Mouse (Mus musculus): Measurements from ENCODE around the gene Sema6d. TPM values are rescaled to one million over a fixed set of nuclear protein-coding genes. Genes with fewer than 3 reads are reported as not detected.
A peak's percentile ranks its signal among the peaks of the same experiment; 100 is the strongest.

The Sema6d gene
- polyA plus RNA-seq (2016; fragmentation: Nextera tagmentation; extraction: Ambion mirVana) = 8.3 and 8.7 TPM in 2 replicates

DNA sequence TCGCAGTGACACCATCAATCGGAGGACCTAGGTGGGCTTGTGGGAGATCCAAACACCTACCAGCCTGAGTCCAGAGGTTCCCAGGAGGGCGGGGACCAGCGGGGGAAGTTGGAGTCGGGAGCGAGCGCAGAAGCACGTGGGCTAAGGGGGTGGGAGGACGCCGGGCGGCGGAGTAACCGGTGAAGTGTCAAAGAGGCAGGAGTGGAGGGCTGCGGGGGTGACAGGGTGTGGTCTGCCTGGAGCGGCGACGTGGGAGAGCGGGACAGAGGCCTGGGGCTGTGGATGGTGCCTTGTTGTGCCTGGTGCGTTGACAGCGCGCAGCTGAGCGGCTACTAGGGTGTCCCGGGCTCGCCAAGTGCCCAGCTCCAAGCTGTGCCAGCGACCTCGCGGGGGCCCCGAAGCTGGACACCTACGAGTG lies at the start of gene Sema6d:
TSS of gene Sema6d (plus strand) at position 157 of the 418 bp plus-strand sequence.
- H3K9me3 ChIP-seq = no peaks in the 10 kb centered on the region
- H3K36me3 ChIP-seq (replicated peaks) = no peaks in the 10 kb centered on the region
- H3K4me1 ChIP-seq = peaks cover 14% of the 10 kb centered on the region
- WGBS = 2% methylated on average over 29 of the region's 29 CpGs
- H3K27me3 ChIP-seq (replicated peaks; ENCODE audit: low read depth, poor library complexity, severe bottlenecking) = peaks cover 63% of the 10 kb centered on the region
- H3K27ac ChIP-seq (replicated peaks) = no peak within 1 kb of the TSS
- H3K4me3 ChIP-seq = peak within 1 kb of the TSS; percentile 62
- DNase-seq (ENCODE audit: low spot score) = peak; percentile 50

DNA sequence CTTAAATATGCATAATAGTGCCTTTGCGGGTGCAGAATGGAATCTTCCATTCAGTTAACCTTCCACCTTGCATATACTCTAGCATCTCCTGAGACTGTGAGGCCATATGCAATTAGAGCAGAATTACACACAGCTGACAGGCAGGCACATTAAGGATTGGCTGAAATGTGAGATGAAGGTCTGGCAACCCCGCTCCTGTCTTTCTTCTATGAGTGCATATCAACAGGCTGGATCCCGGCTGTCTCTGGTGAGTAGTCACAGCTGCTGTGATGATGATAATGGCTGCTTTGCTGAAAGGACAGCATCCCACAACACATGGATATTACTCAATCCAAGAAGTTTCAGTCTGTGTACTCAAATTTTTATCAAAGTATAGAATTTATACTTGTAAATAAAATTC lies 29.9 kb upstream of the Sema6d start:
- 71% methylated on average over 3 of the region's 3 CpGs for WGBS
- peak; percentile 8 for DNase-seq (ENCODE audit: low spot score)
- Histone ChIP-seq H3K4me3 (no peak overlapping the region), H3K27me3 (replicated peaks; ENCODE audit: low read depth, poor library complexity, severe bottlenecking) (no peaks in the 10 kb centered on the region), H3K27ac (replicated peaks) (no peak overlapping the region), H3K4me1 (no peaks in the 10 kb centered on the region), H3K36me3 (replicated peaks) (no peaks in the 10 kb centered on the region), H3K9me3 (no peaks in the 10 kb centered on the region)

DNA sequence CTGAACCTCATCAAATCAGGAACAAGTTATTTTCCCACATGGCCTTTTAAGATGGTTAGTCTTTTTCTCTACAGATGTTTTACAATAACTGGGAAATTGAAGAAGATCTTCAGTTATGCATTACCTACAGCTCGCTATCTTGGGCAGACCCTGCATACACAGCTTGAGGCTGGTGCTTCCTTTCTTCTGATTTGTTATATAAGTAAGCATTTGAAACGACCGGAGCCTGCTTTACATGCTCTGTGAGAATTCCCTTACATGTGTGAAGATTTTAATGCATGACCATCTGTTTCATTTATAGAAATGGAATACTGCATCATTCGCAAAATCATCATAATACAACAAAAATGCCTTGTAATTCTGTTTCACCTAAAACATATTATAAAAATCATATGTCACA lies 21.4 kb upstream of the Sema6d start:
- 92% methylated on average over 4 of the region's 4 CpGs for WGBS
- H3K9me3 ChIP-seq = no peaks in the 10 kb centered on the region

DNA sequence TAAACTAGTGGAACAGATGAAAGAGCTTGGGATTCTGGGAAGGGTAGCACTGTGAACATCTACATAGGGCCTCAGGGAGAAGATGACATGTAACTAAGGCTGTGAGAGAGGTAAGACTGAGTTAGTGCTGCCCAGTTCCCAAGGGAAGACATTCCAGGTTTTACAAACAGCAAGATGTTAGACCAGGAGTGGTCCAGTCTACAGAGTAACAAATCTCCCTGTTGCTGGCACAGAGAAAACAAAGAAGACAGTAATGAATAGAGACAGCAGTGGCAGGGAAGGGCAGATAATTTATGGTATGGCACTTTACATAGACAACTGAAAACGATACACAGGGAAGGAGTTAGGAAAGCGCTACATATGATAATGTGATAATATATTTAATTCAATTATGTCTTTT lies 19.1 kb upstream of the Sema6d start:
- Histone ChIP-seq H3K27me3 (replicated peaks; ENCODE audit: low read depth, poor library complexity, severe bottlenecking) (no peaks in the 10 kb centered on the region), H3K9me3 (no peaks in the 10 kb centered on the region), H3K4me1 (peaks cover 12% of the 10 kb centered on the region), H3K4me3 (no peak overlapping the region), H3K27ac (replicated peaks) (no peak overlapping the region), H3K36me3 (replicated peaks) (no peaks in the 10 kb centered on the region)
- WGBS = 63% methylated on average over 2 of the region's 2 CpGs
- DNase-seq (ENCODE audit: low spot score) = no peak

More for the DNA sequence above, 21.4 kb upstream of the Sema6d start:
- H3K27me3 ChIP-seq (replicated peaks; ENCODE audit: low read depth, poor library complexity, severe bottlenecking) = no peaks in the 10 kb centered on the region
- no peak for DNase-seq (ENCODE audit: low spot score)
- H3K36me3 ChIP-seq (replicated peaks) = no peaks in the 10 kb centered on the region
- no peak overlapping the region for H3K27ac ChIP-seq (replicated peaks)
- H3K4me3 ChIP-seq = no peak overlapping the region
- peaks cover 12% of the 10 kb centered on the region for H3K4me1 ChIP-seq

DNA sequence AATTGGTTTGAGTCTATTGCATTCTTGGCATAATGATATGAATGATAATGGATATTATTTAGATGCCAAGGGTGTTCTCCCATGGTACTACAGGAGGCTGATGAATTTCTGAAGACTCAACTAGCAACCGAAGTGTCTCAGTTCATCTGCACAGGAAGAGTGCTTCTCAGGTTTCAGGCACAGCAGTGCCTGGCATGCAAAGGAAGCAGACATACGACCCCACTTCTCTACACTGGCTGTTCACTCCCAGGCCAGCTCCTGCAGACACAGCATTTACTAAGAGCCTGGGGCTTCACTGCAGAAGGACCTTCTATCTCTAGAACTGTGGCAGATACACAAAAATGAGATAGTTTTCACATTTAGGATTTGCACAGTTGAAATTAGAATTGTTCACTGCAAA lies 18.4 kb upstream of the Sema6d start:
- Histone ChIP-seq H3K27me3 (replicated peaks; ENCODE audit: low read depth, poor library complexity, severe bottlenecking) (no peaks in the 10 kb centered on the region), H3K27ac (replicated peaks) (no peak overlapping the region), H3K4me1 (peaks cover 12% of the 10 kb centered on the region), H3K36me3 (replicated peaks) (no peaks in the 10 kb centered on the region), H3K9me3 (no peaks in the 10 kb centered on the region), H3K4me3 (no peak overlapping the region)
- peak; percentile 34 for DNase-seq (ENCODE audit: low spot score)
- WGBS = 3% methylated on average over 2 of the region's 2 CpGs

DNA sequence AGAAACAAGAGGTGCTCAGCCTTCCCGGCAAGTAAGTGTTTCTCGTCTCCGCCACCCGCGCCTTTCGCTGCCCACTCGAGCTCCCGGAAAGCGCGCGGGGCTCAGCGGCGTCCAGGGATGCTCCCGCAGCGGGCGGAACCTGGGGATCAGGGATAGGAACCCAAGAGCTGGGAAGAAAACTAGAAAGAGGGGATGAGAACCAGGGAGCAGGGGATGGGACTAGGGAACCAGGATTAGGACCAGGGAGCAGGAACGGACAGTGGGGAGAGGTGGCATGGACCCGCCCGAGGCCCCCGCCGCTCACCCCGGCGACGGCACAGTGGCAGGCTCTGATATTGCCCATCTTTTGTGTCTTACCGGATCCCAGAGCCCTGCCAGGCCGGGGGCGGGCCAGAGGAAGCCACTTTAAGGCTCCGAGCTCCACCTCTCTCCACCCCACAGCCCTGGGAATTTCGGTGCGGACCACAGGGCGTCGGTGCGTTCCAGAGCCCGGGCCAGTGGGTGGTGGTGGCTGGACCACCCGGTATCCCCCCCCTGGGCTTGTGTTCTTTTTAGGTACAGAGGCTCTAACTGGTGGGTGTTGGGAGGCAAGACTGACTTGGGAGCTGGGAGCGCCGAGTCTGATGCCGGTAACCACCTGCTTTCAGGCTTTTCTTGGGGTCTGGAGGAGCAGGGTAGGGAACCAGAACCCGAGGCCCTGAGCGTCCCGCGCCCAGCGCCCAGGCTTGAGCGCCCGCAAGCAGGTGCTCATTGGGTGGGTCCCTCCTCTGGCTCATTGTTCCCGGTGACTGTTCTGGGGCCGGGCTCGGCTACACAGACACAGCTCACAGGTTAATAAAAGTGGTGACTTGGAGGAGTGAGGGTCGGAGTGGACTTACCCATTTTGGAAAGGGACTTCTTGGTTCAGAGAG lies 717 bp downstream of the Sema6d start:
- peak; percentile 41 for DNase-seq (ENCODE audit: low spot score)
- peak overlapping the region; percentile 62 for H3K4me3 ChIP-seq
- H3K27ac ChIP-seq (replicated peaks) = no peak overlapping the region
- no peaks in the 10 kb centered on the region for H3K9me3 ChIP-seq
- peaks cover 14% of the 10 kb centered on the region for H3K4me1 ChIP-seq
- H3K27me3 ChIP-seq (replicated peaks; ENCODE audit: low read depth, poor library complexity, severe bottlenecking) = peaks cover 63% of the 10 kb centered on the region
- WGBS = 1% methylated on average over 49 of the region's 49 CpGs
- no peaks in the 10 kb centered on the region for H3K36me3 ChIP-seq (replicated peaks)

DNA sequence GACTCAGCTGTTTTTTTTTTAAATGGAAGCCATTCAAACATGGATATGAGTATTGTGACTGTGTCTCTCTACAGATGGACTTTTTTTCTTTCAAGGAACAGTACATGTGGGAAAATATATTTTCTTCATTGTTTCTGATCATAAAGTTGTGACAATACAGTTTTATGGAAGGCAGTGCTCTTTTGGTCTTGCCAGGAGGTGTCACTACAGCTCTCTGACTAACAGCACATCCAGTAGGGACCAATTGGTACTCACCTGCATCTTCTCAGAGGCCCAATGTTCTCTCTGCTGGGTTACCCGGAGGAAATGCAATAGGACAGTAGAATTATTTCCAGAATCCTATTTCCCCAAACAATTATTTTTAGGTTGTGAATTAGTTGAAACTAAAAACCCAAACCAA lies 9.9 kb downstream of the Sema6d start:
- DNase-seq (ENCODE audit: low spot score) = no peak
- Histone ChIP-seq H3K36me3 (replicated peaks) (no peaks in the 10 kb centered on the region), H3K4me1 (no peaks in the 10 kb centered on the region), H3K27me3 (replicated peaks; ENCODE audit: low read depth, poor library complexity, severe bottlenecking) (no peaks in the 10 kb centered on the region; the same call in 1 of the 2 replicates), H3K4me3 (no peak overlapping the region), H3K9me3 (no peaks in the 10 kb centered on the region), H3K27ac (replicated peaks) (no peak overlapping the region)
- 57% methylated on average over 1 of the region's 1 CpGs for WGBS

DNA sequence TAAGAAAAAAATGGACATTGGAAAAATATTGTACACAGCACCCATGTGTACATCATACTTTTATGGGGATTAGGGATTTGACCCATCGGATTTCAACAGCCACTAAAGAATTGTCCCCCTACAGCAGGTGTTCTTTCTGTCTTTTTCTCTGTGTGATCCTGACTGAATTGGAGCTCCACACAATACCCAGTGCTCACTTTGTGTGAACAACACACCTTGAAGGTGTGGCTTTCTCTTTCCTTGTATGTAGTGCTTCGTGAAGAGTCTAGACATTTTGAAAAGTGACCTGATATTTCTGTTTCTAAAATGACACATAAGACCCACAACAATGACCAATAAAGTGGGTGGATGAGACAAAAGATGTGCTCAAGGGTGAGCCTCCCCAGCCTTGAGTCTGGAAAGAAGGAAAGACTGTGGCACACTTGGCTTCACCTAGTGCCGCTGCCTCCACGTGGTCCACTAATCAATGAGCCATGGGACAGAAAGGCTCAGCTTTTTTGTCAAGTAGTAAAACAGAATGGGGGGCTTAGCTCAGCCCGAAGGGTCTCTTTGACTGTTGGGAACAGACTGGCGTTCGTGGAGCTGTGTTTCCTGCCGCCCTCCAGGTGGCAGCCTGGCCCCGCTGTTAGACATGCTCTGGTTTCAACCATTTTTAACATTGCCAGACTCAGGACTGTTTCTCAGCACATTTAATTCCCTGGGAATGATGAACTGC lies 10.9 kb downstream of the Sema6d start:
- H3K27ac ChIP-seq (replicated peaks) = no peak overlapping the region; the same call in 1 of the 2 replicates
- no peaks in the 10 kb centered on the region for H3K9me3 ChIP-seq
- 23% methylated on average over 9 of the region's 9 CpGs for WGBS
- no peaks in the 10 kb centered on the region for H3K36me3 ChIP-seq (replicated peaks)
- H3K27me3 ChIP-seq (replicated peaks; ENCODE audit: low read depth, poor library complexity, severe bottlenecking) = no peaks in the 10 kb centered on the region
- no peaks in the 10 kb centered on the region for H3K4me1 ChIP-seq
- H3K4me3 ChIP-seq = no peak overlapping the region
- DNase-seq (ENCODE audit: low spot score) = peak; percentile 67

DNA sequence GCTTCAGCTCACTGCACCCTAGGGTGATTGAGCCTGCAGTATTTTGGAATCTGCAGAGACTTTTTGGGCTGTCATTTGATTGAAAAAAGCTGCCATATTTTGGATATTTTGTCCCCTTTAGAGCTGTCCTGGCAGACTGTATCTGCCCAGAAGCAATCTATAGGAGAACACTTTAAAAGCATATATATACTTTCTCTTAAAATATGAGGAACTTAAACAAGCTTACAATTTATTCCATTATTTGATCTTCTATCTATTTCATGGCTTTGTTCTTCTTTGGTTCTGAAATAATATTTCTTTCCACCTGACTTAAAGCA lies 11.4 kb downstream of the Sema6d start:
- Histone ChIP-seq H3K4me3 (no peak overlapping the region), H3K27ac (replicated peaks) (no peak overlapping the region), H3K4me1 (no peaks in the 10 kb centered on the region), H3K36me3 (replicated peaks) (no peaks in the 10 kb centered on the region), H3K27me3 (replicated peaks; ENCODE audit: low read depth, poor library complexity, severe bottlenecking) (no peaks in the 10 kb centered on the region), H3K9me3 (no peaks in the 10 kb centered on the region)
- no peak for DNase-seq (ENCODE audit: low spot score)

DNA sequence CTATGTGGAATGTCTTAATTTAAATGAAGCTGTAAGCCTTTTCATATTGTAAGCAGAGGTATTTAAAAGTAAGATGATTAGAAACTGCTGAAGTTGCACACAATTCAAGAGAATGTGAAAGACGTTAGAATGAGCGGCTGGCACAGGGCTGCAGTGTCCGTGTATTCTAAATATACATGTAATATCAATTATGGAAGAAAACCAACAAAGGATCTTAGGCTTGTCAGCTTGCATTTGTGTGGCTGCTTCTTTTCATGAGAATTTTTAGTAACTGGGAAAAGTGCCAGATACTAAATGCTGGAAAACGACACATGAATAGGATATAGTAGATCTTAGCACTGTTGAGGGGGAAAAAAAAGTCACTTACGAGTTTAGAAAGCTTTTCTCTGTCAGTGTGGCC lies 11.8 kb downstream of the Sema6d start:
- Histone ChIP-seq H3K27ac (replicated peaks) (no peak overlapping the region), H3K9me3 (no peaks in the 10 kb centered on the region), H3K4me1 (no peaks in the 10 kb centered on the region), H3K36me3 (replicated peaks) (no peaks in the 10 kb centered on the region), H3K4me3 (no peak overlapping the region), H3K27me3 (replicated peaks; ENCODE audit: low read depth, poor library complexity, severe bottlenecking) (no peaks in the 10 kb centered on the region)
- DNase-seq (ENCODE audit: low spot score) = no peak
- 86% methylated on average over 5 of the region's 5 CpGs for WGBS

DNA sequence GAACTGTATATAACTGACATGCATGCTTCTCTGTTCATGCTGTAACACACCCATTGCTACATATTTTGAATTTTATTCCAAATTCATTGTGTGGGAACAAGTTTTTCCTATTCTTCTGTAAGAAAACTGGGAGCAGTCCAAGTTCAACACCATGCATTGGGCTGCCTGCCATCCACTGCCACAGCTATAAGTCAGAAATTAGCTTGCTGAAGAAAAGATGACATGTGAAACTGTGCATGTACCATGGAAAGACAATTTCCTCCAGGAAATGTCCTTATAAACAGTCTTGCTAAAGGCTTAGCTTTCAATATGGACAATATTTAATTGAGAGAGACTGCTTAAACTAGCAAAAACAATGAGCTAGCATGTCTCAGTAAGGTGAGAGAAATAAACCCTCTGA lies 13.5 kb downstream of the Sema6d start:
- Histone ChIP-seq H3K9me3 (no peaks in the 10 kb centered on the region), H3K4me1 (no peaks in the 10 kb centered on the region), H3K4me3 (no peak overlapping the region), H3K27me3 (replicated peaks; ENCODE audit: low read depth, poor library complexity, severe bottlenecking) (no peaks in the 10 kb centered on the region), H3K27ac (replicated peaks) (no peak overlapping the region), H3K36me3 (replicated peaks) (no peaks in the 10 kb centered on the region)
- DNase-seq (ENCODE audit: low spot score) = no peak

DNA sequence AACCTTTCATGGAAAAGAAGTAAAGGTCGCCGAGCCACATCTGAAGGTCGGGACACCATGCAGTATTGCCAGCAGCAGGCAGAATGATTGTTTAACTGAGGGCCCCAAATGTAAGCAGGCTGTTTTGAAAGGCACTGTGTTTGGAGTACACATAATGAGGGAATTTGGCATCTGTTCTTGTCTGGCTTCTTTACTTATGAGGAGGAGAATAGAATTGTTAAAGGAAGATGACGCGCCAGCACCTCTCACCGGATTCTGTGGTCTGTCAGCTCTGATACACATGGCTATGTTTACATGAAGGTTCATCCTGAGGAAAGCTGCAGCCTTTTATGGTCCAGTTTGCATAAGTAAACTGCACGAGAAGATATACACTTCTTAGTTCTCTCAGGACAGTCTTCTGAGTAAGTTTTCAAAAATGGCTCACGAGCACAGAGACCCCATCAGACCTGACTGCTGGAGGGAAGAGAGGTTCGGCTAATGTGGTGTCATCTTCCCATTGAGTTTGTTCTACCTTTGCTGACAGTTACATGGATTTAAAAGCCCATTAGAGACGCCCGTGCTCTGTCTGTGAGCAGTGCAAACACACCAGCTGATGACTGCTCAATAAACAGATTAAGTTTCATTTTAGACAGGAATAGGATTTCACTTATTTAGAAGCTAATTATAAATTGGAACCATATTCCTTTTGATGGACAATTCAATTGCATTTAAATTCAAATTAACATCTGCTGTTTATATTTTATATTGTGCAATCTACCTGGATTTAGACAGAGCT lies 28.9 kb downstream of the Sema6d start:
- H3K4me3 ChIP-seq = no peak overlapping the region
- H3K27ac ChIP-seq (replicated peaks) = no peak overlapping the region
- H3K36me3 ChIP-seq (replicated peaks) = no peaks in the 10 kb centered on the region
- peaks cover 8% of the 10 kb centered on the region; the same call in 1 of the 2 replicates for H3K4me1 ChIP-seq
- no peak for DNase-seq (ENCODE audit: low spot score)
- H3K9me3 ChIP-seq = no peaks in the 10 kb centered on the region
- WGBS = 70% methylated on average over 11 of the region's 11 CpGs
- no peaks in the 10 kb centered on the region for H3K27me3 ChIP-seq (replicated peaks; ENCODE audit: low read depth, poor library complexity, severe bottlenecking)
